Mouse (Mus musculus) layer of hippocampus, adult 6 months (tissue): Measurements from ENCODE around the gene Tada3. TPM values are rescaled to one million over a fixed set of nuclear protein-coding genes. Genes with fewer than 3 reads are reported as not detected.

Source experiments
- long read RNA-seq, 2 experiments: library from polyadenylated mRNA; unstranded; transcript quantifications; one replicate each; pipeline ENCODE4 v2.0.0; 2019 to 2020
- microRNA-seq: library from miRNA; unstranded; fragments of <30 nt; microRNA quantifications from one replicate; pipeline ENCODE4 v1.2.0, GENCODE M21; 2020
- polyA plus RNA-seq: library from polyadenylated mRNA; unstranded; fragments of <200 nt; fragmentation: Nextera tagmentation; gene quantifications from 2 replicates; pipeline ENCODE4 v1.2.3, GENCODE M21; 2021

Gene Tada3
- 17.7 and 21.4 TPM in 2 replicates for polyA plus RNA-seq
- long read RNA-seq, experiment 1, transcript Tada3-201 (9 exons, 2,848 nt) = major isoform, 7 of 56 reads
- long read RNA-seq, experiment 1, partial matches to known transcripts = 10 of 56 reads
- long read RNA-seq, experiment 1, other reads (novel, unspliced or antisense) = 39 of 56 reads
- long read RNA-seq, experiment 2, transcript Tada3-201 (9 exons, 2,848 nt) = major isoform, 36 of 171 reads
- long read RNA-seq, experiment 2, partial matches to known transcripts = 4 of 171 reads
- long read RNA-seq, experiment 2, other reads (novel, unspliced or antisense) = 131 of 171 reads

GRCm38 (mm10) chr6:113377496-113378385 lies at the start of gene Tada3, which contains the start of gene Arpc4:
TSS of gene Tada3 (minus strand) at chr6:113377883.
TSS of gene Arpc4 (plus strand) at chr6:113378115.

GRCm38 (mm10) chr6:113419199-113419587 lies 41.5 kb upstream of the Tada3 start, which contains the start of gene Rpusd3:
TSS of gene Rpusd3 (minus strand) at chr6:113419340.

GRCm38 (mm10) chr6:113388960-113389359 lies 11.3 kb upstream of the Tada3 start, which contains the start of gene Ttll3:
TSS of gene Ttll3 (plus strand) at chr6:113389260.

GRCm38 (mm10) chr6:113343177-113344092 lies 34.2 kb downstream of the Tada3 start, which contains the start of gene Camk1:
TSS of gene Camk1 (minus strand) at chr6:113343984.

GRCm38 (mm10) chr6:113326533-113327315 lies 51.0 kb downstream of the Tada3 start, which contains the start of gene Ogg1:
TSS of gene Ogg1 (plus strand) at chr6:113326972.

Small RNAs within 50 kb of the gene (microRNA-seq; reads per million reads assigned to microRNA genes)
- not detected for gene Gm24387

Other genes with a start within 250 kb of the Tada3 start
- 12.4 and 13.0 TPM in 2 replicates for gene Lhfpl4, start 182.5 kb downstream of the Tada3 start, polyA plus RNA-seq
- gene Mtmr14, start 140.0 kb downstream of the Tada3 start, polyA plus RNA-seq = 12.2 and 14.1 TPM in 2 replicates
- 13.9 and 15.3 TPM in 2 replicates for gene Cpne9, start 95.6 kb downstream of the Tada3 start, polyA plus RNA-seq
- gene Brpf1, start 70.7 kb downstream of the Tada3 start, polyA plus RNA-seq = 4.3 and 5.1 TPM in 2 replicates
- 3.2 and 3.5 TPM in 2 replicates for gene Ogg1, start 50.9 kb downstream of the Tada3 start, polyA plus RNA-seq
- 69.5 and 70.8 TPM in 2 replicates for gene Camk1, start 33.9 kb downstream of the Tada3 start, polyA plus RNA-seq
- gene Arpc4, start 232 bp upstream of the Tada3 start, polyA plus RNA-seq = 419 and 427 TPM in 2 replicates
- 3.6 and 4.0 TPM in 2 replicates for gene Ttll3, start 11.4 kb upstream of the Tada3 start, polyA plus RNA-seq
- 23.8 and 27.5 TPM in 2 replicates for gene Rpusd3, start 41.5 kb upstream of the Tada3 start, polyA plus RNA-seq
- 0.20 TPM in 1 of 2 replicates, not detected in the other for gene Cidec, start 57.9 kb upstream of the Tada3 start, polyA plus RNA-seq
- 85.2 and 90.9 TPM in 2 replicates for gene Jagn1, start 64.7 kb upstream of the Tada3 start, polyA plus RNA-seq
- 0.20 and 2.7 TPM in 2 replicates for gene Il17re, start 80.6 kb upstream of the Tada3 start, polyA plus RNA-seq
- gene Il17rc, start 93.5 kb upstream of the Tada3 start, polyA plus RNA-seq = 5.7 and 5.8 TPM in 2 replicates
- 79.6 and 80.0 TPM in 2 replicates for gene Creld1, start 105.4 kb upstream of the Tada3 start, polyA plus RNA-seq
- 20.0 and 25.5 TPM in 2 replicates for gene Prrt3, start 124.0 kb upstream of the Tada3 start, polyA plus RNA-seq
- gene Emc3, start 153.8 kb upstream of the Tada3 start, polyA plus RNA-seq = 95.3 and 96.8 TPM in 2 replicates
- gene Fancd2, start 153.8 kb upstream of the Tada3 start, polyA plus RNA-seq = 1.3 and 1.9 TPM in 2 replicates
- 0.35 and 0.69 TPM in 2 replicates for gene Fancd2os, start 222.8 kb upstream of the Tada3 start, polyA plus RNA-seq
- 214 and 247 TPM in 2 replicates for gene Brk1, start 226.9 kb upstream of the Tada3 start, polyA plus RNA-seq
- gene Vhl, start 246.1 kb upstream of the Tada3 start, polyA plus RNA-seq = 41.5 and 43.3 TPM in 2 replicates